Mouse (Mus musculus) cortical plate, adult 2 months (tissue): ENCODE measurements around the gene Gm14326.
"Not testable (repeated sequence)": the region's sequence is repeated elsewhere in the genome, so short reads cannot be mapped to it uniquely, and the experiment has no call there.

Experiments used
- CTCF ChIP-seq: fragments of 200-500 bp; IDR thresholded peaks from 2 replicates; pipeline ENCODE4 v1.5.1; 2011; ENCODE audit warnings: mild to moderate bottlenecking, control low read depth, low read length; ENCODE audit not compliant: insufficient read depth; ENCODE audit errors: extremely low read depth
- POLR2A ChIP-seq: fragments of 200-500 bp; IDR thresholded peaks from 2 replicates; pipeline ENCODE4 v1.6.1; 2011; ENCODE audit warnings: mild to moderate bottlenecking, low read length, control low read depth; ENCODE audit not compliant: insufficient read depth; ENCODE audit errors: extremely low read depth

DNA sequence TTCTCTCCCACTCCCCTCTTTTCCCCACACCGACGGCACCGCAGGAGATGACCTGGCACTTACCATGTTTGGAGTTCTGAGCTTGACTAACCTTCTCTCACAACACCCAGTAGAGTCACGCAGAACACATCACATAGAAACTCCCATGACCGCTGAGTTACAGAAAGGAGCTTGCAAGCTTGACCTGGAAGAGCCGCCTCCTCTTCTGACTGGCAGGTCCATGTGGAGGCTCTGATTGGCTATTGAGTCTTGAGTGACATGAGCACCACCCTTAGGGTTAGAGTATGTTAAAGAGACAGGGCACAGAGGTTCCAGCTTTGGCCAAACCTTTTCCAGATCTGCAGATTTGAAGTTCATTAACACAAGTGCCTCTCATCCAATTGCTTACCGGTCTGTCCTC is at the start of gene Gm14326:
- TF ChIP-seq POLR2A, CTCF: not testable (repeated sequence)
